Mouse (Mus musculus) kidney, embryonic 16.5 days (tissue): ENCODE measurements around the gene Gm21987. TPM values are rescaled to one million over a fixed set of nuclear protein-coding genes. Genes with fewer than 3 reads are reported as not detected.

Source experiments
- polyA plus RNA-seq: library from polyadenylated mRNA; unstranded; fragments of >200 nt; fragmentation: Nextera tagmentation; extraction: Ambion mirVana; gene quantifications from 2 replicates; pipeline ENCODE4 v1.2.1, GENCODE M21; 2015

The Gm21987 gene
- polyA plus RNA-seq, 1 experiment from 2014 or later, result not detected

Other genes starting within 250 kb of the Gm21987 start
- 0.39 and 0.46 TPM in 2 replicates for gene Nr1i2, start 52.2 kb upstream of the Gm21987 start, polyA plus RNA-seq
- 0.08 and 0.26 TPM in 2 replicates for gene Maats1, start 4.9 kb upstream of the Gm21987 start, polyA plus RNA-seq
- gene Cox17, start within 50 bp of the Gm21987 start, polyA plus RNA-seq, result 147 and 149 TPM in 2 replicates
- 0.54 and 6.7 TPM in 2 replicates for gene Popdc2, start 15.2 kb downstream of the Gm21987 start, polyA plus RNA-seq
- gene Pla1a, start 86.1 kb downstream of the Gm21987 start, polyA plus RNA-seq, result 9.4 and 10.0 TPM in 2 replicates
- 94.3 and 102 TPM in 2 replicates for gene Adprh, start 105.7 kb downstream of the Gm21987 start, polyA plus RNA-seq
- gene Cd80, start 108.5 kb downstream of the Gm21987 start, polyA plus RNA-seq, result 0.32 and 0.41 TPM in 2 replicates
- 29.7 and 34.4 TPM in 2 replicates for gene Timmdc1, start 175.6 kb downstream of the Gm21987 start, polyA plus RNA-seq
- 62.2 and 62.9 TPM in 2 replicates for gene Poglut1, start 203.2 kb downstream of the Gm21987 start, polyA plus RNA-seq
- gene Tmem39a, start 211.7 kb downstream of the Gm21987 start, polyA plus RNA-seq, result 133 and 139 TPM in 2 replicates